Mouse (Mus musculus) lung, postnatal 10 days (tissue): ENCODE data around the gene Gstt4.

Experiments used
- DNase-seq: peaks from one replicate; pipeline ENCODE4 v3.0.0; 2021

Gene Gstt4

DNA sequence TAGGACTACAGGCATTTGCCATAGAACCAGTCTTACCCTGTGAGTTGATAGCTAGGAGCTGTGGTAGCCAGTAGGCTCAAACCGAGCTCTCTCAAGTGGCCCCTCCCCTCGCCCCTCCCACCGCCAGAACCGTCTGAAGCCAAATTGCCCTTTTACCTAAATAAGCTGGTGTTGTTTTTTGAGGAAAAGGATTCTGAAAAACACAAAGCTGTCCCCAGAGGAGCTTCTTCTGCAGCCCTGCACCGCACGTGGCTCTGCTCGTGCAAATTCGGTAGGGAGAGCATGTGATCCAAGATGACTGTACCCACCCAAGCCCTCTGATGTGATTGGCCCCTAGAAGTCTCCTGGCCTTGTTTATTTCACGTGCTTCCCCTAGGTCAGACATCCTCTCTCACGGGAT is 13.0 kb upstream of the Gstt4 start:
- peak; percentile 65 for DNase-seq

DNA sequence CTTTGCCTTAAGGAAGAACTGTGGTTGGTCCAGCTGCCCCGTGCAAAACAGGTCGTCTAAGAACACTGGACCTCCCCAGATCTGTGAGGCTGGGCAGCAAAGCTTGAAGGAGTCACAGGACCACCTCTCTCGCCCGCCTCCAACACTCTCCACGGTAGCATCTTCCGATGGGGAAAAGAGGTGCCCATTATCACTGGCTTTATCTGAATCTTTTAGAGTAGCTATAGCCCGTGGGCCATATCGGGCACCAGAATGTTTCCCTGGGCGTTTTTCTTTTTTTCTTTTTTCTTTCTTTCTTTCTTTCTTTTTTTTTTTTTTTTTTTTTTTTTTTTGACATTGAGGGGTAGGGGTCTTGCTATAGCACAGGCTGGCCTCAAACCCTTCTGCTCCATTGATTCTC is 12.4 kb upstream of the Gstt4 start:
- DNase-seq, result no peak

DNA sequence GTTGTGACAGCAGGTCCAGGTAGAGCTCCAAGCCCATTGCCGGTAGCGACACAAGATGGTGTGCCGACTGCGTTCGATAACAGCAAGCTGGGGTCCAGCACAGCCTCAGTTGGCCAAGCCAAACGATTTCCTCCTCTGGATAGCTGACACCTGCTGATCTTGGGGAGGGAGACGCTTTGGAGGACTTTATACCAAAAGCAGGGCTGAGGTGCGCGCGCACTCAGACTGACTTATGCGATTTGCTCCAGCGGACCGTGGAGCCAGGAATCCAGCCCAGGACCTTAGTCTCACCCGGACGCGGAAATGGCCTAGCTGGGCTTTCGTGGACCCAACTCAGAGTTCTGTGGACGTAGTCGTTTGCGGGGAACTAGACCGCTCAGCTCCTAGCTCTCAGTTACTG is 11.9 kb upstream of the Gstt4 start:
- peak; percentile 87 for DNase-seq

DNA sequence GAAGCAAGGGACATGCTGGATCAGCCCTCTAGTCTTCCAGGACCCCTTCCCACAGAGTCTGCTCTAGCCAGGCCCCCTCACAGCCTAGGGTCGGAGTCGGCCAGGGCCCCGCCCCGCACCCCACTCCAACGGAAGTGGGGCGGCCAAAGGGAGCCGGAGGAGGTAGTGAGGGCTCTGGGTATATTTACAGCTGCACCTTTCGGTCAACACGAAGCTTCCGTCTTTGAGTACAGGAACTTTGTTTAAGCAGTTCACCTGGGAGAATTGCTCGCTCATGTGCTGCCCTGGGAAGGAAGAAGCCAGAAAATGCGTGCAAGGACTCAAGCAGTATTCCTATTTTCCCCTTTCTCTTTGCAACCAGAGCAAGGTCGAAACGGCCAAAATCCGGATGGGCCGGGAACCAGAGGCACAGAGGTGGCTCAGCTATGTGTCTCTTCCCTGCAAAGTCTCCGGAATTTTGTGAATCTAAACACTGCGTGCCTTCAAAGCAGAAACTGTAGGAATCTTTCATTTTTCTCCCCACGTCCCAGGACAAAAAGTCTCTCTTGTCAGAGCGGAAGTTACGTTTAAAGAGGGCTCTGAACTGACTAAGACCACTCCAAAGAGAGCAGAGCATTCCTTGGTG is 11.2 kb upstream of the Gstt4 start:
- DNase-seq, result peak; percentile 55

DNA sequence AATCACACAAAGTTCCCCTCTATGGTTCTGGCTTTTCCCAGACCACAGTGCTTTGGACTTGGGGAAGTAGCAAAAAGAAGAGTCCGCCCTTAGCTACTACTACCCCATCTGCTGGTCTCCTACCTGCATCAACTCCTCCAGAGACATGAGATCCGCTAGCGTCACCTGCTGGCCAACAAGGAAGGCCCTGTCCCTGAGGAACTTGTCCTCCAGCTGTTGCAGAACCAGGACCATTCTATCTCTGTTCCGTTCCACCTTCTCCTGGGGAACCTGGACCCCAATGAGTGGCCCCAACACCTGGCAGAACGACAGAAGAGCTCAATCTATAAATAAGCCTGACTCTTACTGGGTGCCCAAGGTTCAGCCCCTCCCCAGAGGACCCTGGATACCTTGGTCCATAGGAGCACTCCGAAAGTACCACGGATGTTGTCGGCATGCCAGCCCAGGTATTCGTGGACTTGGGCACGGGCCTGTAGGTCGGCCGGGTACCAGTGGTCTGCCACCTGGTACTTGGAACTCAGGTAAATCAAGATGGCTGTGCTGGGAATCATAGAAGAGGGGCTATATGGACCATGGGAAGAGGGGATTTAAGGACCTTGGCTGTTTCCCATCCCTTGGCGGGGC is 10.0 kb upstream of the Gstt4 start:
- peak; percentile 83 for DNase-seq

DNA sequence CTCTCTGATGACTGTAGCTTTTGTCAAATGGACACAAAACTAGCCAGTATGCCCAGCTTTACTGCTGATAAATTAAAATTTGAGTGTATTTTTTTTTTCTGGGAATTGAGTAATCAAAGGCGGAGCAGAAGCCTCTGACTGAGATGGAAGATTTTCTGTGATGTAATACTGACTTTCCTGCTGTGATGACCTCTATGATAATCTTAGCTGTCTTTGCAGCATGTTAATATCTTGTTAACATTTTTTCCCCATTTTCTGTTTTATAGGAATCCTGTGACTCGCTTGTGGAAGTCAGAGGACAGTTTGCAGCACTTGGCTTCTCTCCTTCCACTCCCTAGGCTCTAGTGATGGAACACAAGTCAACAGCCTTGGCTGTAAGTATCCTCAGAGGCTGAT is 7.9 kb upstream of the Gstt4 start:
- no peak for DNase-seq

DNA sequence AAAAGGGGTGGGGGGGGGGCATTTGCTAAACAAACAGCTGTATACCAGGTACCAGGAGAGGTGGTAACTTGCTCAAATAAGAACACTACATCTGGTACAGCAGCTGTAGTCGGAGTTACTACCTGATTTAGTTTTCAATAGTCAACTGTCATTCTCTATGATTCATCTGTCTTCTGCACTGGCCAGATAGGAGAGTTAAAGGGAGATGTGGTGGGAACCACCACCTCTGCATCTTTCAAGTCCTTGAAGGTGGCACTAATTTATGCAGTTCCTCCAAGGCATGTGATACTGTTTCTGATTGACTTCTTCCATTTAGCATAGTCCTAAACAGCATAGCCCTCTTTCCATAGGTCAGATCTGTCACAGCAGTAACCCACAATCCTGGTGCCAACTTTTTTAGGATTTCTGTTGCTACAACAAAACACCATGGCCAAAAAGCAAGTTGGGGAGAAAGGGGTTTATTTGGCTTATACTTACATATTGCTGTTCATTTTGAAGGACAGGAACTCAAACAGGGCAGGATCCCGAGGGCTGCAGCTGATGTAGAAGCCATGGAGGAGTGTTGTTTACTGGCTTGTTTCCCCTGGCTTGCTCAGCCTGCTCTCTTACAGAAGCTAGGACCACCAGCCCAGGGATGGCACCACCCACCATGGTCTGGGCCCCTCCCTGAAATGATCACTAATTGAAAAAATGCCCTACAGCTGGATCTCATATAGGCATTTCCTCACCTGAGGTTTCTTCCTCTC is 7.4 kb upstream of the Gstt4 start:
- no peak for DNase-seq

DNA sequence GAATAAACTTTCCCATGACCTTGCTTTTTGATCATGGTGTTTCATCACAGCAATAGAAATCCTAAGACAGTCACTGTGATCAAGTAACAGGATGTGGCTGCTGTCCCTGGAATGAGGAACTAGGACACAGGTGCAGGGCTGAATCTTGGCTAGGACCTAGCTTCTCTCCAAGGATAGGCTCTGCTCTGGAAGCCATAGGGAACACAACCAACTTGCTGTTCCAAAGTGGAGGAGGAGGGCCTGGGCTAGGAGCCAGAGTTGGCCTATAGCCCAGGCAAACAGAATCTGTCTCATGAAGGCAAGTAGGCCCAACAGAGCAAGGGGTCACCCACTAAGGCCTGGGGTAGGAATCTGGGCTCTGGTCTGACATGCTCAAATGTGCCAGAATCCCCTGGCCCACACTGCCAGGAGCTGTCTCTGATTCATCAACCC is 6.2 kb upstream of the Gstt4 start:
- peak; percentile 69 for DNase-seq

DNA sequence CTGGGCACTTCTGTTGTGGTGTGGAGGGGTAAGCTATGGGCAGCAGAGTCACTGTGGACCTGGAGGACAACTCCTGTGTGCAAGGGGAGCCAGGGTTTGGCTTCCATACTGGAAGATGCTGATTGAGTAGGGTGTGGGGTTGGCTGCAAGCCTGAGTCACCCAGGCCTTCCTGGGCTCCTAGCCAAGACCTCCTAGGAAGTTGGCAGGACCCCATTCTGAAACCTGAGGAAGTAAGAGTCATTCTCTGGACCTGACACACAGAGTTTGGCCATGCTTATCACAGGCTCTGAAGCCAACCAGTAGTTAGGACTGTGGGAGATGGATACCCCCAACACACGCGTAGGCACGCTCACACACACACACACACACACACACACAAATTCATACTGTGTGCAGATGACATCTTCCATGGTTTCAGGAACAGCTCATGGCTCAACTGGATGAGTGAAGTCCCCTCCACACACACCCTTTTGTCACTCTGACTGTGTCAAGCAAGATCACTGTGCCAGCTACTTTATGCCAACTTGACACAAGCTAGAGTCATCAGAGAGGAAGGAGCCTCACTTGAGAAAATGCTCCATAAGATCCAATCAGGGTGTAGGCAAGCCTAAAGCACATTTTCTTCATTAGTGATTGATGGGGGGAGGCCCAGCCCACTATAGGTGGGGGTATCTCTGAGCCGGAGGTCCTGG is 5.5 kb upstream of the Gstt4 start:
- DNase-seq, result peak; percentile 65

DNA sequence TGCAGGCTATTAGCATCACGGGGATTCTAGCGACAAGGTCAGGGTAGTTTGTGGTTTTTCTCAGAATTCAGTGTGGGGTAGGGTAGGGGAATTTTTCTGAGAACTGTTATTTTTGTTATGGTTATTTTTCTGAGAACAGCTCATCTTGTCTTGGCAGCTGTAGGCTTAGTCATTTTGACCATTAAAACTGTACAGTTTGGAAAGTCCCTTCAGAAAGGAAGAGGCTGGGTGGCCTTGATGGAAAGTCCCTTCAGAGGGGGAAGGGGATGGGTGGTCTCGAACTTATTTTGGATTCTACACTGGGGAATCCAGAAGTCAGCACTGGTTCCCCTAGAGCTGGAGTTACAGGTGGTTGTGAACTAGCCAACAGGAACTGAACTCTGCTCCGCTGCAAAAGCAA is 2.2 kb upstream of the Gstt4 start:
- DNase-seq, result no peak

DNA sequence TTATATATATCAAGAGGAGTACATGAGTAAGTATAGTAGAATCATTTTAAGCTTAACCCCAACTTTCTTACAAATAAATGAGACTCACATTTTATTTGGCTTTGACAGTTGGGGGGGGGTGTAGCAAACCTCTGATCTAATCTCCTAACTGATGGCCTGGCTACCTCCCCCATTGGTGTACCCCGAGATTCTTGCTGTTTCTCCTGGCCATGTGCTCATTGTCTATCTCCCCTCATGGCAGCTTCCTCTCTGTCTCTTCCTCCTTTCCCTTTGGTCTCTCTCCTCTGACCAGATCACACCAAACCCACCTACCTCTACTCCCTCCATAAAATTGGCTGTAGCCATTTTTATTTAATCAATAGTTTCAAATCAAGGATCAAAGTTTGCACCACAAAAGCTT is 1.4 kb upstream of the Gstt4 start:
- no peak for DNase-seq

DNA sequence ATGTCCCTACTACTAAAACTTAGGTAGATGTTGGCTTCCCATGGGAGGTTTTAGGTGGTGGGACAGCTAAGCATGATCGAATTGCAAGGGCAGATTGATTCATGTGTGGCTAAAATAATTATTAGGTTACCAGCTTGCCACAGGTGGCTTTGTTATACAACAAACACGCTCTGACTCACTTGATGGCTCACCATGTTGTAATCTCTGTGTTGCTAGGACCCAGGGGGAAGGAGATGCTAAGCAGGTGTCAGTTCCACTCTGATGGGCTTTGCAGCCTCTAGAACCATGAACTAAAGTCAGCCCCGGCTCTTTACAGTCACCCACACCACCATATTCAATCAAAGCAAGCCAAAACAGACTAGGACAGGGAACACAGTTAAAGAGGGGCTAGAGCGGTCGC is 2.5 kb downstream of the Gstt4 start:
- DNase-seq, result no peak

DNA sequence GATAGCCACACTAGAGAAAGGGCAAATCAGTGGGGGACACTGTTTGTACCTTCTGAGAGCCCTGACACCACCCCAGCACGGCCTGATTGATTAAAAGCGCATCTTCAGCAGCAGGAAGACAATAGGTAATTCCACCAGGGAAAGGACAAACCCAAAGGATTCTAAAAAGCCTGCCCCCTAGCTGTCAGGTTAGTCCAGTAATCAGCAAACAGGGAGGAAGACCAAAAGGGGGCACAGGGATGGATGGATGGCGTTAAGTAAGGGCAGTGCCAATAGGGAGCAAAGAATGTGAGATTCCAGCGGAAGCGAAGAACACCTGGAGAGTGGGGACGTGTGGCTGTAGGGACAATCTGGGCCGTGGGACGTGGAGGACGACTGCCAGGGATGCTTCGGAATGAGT is 3.7 kb downstream of the Gstt4 start:
- no peak for DNase-seq

DNA sequence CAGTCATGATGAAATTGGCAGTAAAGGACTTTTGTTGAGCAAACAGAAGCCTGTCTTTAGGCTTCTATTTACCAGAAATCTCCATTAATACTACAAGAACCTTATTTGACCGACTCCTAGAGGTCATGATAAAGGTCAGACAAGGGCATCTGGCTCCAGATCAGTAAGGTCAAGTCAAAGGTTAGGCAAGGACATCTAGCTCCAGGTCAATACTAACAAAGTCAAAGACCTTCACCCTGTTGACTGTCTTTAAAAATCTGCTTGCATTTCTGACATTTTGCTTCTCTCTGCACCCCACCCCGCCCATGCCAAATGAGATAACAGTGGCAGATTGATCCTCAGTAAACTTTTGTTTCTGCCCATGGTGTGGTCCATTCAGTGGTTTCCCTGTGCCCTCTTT is 18.1 kb downstream of the Gstt4 start:
- DNase-seq, result no peak

DNA sequence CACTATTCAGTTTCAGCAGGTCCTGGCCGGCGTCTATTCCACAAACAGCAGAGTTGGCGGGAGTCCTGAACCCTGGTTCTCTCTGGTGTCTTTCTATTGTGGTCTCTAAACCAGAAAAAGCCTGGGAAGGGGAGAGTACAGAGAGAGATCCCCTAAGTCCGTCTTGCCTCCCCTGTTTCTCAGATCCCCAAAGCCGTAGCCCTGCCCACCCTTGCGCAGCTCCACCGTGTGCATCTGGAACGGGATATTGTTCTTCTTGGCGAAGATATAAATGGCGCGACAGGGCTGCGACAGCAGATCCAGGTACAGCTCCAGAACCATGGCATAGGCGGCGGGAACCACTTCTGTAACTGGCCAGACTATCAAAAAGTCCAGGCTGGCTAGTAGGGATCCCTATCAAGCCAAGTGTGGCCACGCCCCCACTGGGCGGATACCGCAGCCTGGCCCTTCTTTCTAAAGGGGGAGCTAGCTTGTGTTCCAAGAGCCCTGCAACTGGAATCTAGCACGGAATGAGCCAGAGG is 24.1 kb downstream of the Gstt4 start, which contains the start of gene Gstt1:
Gene Gstt1, minus strand, starts transcription at position 409 of the 521 bp plus-strand sequence.
- peak; percentile 87 for DNase-seq

DNA sequence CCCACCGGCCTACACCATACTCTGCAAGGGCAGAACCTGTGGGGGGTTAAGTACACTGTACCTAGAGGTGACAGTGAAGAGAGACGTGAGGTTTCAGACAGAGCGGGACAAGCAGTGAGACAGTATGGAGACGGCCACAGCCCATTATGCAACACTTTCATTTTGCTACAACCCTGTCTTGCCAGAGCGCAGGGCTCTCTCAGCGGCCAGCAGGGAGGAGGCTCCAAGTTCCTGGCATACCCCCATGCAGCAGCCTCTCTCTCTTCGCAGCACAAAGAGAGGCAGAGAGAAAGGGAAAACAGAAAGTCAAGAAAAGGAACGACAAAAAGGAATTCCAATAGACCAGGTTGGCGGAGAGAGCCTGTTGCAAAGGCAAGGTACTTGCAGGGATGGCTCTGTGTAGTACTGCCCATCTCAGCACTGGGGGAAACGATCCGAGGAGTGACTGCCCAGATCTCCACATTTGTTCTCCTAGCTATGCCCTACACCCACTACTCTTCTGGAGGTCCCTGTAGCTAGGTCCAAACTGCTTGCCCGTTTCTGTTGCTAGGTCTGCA is 24.6 kb downstream of the Gstt4 start:
- peak; percentile 71 for DNase-seq

DNA sequence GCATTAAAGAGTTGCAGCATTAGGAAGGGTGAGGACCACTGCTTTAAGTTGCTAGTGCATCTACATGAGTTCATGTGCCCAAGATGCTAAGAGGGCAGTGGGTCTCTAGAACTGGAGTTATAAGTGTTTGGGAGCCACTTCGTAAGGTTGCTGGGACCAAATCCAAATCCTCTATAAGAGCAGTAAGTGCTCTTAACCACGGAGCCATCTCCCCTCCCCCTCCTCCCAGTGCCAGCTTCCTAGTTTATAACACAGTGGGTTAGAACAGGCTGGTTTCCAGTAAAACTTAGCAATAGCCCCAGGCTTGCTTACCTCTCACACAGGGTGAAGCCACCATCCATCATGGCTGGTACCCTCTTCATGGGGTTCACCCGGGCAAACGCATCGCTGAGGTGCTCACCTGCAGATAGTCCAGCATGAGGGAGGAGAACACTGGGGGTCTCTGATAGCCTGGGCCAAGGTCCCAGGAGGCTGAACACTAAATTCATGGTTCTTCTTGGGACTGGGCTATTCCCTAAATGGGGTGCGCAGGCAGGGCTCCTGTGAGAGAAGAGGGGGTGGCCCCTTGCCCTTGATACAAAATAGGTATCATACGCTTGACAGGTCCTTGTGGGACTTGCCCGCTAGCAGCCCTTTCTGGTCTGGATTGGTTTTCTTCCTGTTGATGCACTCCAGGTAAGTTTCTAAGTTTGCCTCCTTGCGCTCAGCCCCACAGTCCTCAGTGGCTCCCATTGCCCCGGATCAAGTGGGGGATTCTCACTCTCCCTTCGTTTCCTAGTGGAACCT is 25.4 kb downstream of the Gstt4 start:
- peak; percentile 50 for DNase-seq

DNA sequence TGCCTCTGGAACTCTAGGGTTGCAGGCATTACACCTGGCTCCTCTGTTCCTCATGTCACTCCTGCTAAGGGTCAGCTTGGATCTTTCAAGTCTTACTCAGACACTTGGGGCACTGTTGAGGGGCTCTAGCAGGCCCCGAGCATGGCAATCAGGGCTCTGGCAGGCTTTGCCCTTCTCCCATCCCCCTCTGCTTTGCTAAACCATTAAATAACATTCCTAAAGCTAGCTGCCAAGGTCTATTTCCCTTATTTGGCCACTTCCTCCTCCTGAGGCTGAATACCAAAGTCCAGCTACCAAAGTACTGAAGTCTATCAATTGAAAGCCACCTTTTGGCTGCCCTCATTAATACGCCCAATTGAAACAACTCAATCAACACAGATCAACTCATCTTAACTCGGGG is 27.5 kb downstream of the Gstt4 start:
- DNase-seq, result peak; percentile 75

DNA sequence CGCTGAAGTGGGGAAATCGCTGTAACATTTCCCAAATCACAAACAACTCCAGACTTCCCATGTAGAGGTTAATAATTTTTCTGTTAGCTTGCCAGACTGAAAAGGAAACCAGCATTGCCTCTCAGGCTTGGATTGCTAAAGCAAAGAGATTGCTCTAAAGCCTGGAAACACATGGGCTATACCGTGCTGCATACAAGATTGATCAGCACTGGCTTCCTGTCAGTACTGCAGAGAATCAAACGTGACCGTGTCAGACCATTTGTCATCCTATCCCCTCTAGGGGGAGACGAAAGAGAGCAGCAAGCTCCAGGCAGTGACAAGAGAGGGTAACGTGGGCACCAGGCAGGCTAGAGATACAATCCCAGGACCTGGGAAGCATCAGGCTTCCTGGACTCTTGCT is 31.6 kb downstream of the Gstt4 start:
- no peak for DNase-seq

DNA sequence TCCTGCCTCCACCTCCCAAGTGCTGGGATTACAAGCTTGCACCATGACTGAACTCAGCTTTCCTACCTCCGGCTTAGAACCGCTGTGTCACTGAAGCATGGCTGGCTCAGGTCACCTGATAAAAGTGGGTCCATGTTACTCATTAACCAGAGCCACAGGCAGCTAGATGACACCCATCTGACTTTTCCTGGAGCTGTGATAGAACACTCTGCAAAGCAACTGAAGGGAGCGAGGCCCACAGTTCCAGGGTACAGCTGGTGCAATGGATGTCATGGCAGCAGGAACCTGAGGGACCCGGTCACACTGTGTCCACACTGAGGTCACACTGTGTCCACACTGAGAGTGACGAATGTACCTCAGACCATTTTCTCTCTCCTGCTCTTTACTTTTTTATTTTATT is 32.5 kb downstream of the Gstt4 start:
- no peak for DNase-seq

DNA sequence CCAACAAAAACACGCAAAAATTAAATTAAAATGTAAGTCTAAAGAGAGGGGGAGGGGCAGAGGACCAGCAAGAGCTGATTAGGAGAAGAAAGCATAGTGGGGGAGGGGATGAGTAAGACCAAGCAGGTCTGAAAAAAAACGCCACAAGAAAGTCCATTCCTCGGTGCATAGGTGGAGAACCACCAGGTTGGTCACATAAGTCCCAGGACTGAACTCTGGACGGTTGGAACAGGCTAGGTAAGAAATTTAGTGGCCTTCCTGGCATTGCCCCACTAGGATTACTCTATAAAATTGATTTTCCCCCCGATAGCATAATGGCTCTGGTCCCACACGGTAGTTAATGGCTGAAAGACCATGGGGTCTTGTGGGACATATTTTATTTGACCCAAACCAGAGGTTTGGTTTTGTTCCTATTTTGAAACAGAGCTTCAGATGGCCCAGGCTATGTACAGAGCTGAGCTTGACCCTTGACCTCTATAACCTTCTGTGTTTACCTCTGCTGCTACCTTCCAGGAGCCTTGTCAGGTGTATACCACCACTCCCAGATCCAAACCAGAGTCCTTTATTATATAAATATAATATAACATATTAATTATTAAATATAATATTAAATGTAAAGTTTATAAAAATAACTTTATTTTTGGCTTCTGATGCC is 33.1 kb downstream of the Gstt4 start:
- DNase-seq, result no peak

DNA sequence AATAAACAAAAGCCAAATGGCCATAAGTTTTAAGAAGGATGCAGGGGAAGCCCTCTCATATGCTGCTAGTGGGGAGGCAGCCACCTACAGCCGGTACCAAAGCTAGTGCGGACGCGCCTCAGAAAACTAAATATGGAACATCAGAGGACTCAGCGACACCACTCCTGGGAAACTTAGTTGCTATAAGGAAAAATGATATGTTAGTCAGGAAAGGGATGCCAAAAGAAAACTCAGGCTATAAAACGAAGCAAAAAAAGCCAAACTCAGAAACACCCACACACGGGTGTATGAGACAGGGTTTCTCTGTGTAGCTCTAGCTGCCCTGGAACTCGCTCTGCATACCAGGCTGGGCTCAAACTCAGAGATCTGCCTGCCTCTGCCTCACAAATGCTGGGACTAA is 34.1 kb downstream of the Gstt4 start:
- DNase-seq, result no peak
